Mouse (Mus musculus) midbrain, postnatal 0 days (tissue): ENCODE measurements around the gene Dbx2. TPM values are rescaled to one million over a fixed set of nuclear protein-coding genes. Genes with fewer than 3 reads are reported as not detected.

ENCODE experiments used
- ATAC-seq: fragments of 200-750 bp; cut with Nextera tagmentation; 2 replicates; pipeline ENCODE4 v1.8.0; 2017; ENCODE audit warnings: moderate number of reproducible peaks, mild to moderate bottlenecking, moderate TSS enrichment, moderate library complexity; ENCODE audit not compliant: low FRiP score
- DNase-seq: peaks from one replicate; pipeline ENCODE4 v3.0.0-alpha.2; 2015; ENCODE audit warnings: low spot score
- H3K27ac ChIP-seq: fragments of 300-500 bp; sonication (generic); 2 replicates; pipeline ENCODE4 v1.5.1; 2014; ENCODE audit warnings: low read depth, mild to moderate bottlenecking, low read length, mixed read lengths
- H3K27me3 ChIP-seq: fragments of 300-500 bp; sonication (generic); 2 replicates; pipeline ENCODE4 v1.6.1; 2014; ENCODE audit warnings: low read length, control low read depth, mixed read lengths; ENCODE audit not compliant: insufficient read depth
- H3K36me3 ChIP-seq: fragments of 300-500 bp; sonication (generic); 2 replicates; pipeline ENCODE4 v1.6.1; 2014; ENCODE audit warnings: low read length, control low read depth, mixed read lengths; ENCODE audit not compliant: insufficient read depth
- H3K4me1 ChIP-seq: fragments of 300-500 bp; sonication (generic); 2 replicates; pipeline ENCODE4 v1.6.1; 2014; ENCODE audit warnings: mild to moderate bottlenecking, control low read depth, antibody characterized with exemption, low read length, mixed read lengths; ENCODE audit not compliant: insufficient read depth
- H3K4me2 ChIP-seq: fragments of 300-500 bp; sonication (generic); 2 replicates; pipeline ENCODE4 v1.6.1; 2014; ENCODE audit warnings: low read depth, mild to moderate bottlenecking, low read length, mixed read lengths; ENCODE audit not compliant: poor library complexity, severe bottlenecking
- H3K4me3 ChIP-seq: fragments of 300-500 bp; sonication (generic); 2 replicates; pipeline ENCODE4 v1.5.1; 2014; ENCODE audit warnings: low read depth, mild to moderate bottlenecking, low read length, moderate library complexity
- H3K9ac ChIP-seq: fragments of 300-500 bp; sonication (generic); replicated peaks from 2 replicates; pipeline ENCODE4 v1.6.1; 2014; ENCODE audit warnings: mild to moderate bottlenecking, low read length, moderate library complexity, mixed read lengths; ENCODE audit not compliant: poor library complexity, severe bottlenecking
- H3K9me3 ChIP-seq: fragments of 300-500 bp; sonication (generic); 2 replicates; pipeline ENCODE4 v1.6.1; 2016; ENCODE audit warnings: low read length, control low read depth
- CTCF ChIP-seq: IDR thresholded peaks from 2 replicates; pipeline ENCODE4 v1.5.1; 2016; ENCODE audit warnings: antibody characterized with exemption, mild to moderate bottlenecking
- WGBS: fragments of 180-500 bp; shearing (Covaris S2); extraction: QIAGEN DNeasy Blood & Tissue Kit; methylation state at CpG from one replicate; pipeline ENCODE4 v1.1.7; 2014; 5-methylcytosine and 5-hydroxymethylcytosine counted together
- polyA plus RNA-seq: library from polyadenylated mRNA; unstranded; fragments of >200 nt; fragmentation: Nextera tagmentation; extraction: Ambion mirVana; gene quantifications from 2 replicates; pipeline ENCODE4 v1.2.1, GENCODE M21; 2015
- total RNA-seq: library from RNA; depleted of rRNA; stranded (reverse); fragments of >200 nt; gene quantifications from 2 replicates; pipeline ENCODE4 v1.2.3, GENCODE M21; 2014; rRNA removed

Gene Dbx2
- total and polyA plus RNA-seq, 2 experiments from 2014 or later: 4.9 to 18.4 TPM

DNA sequence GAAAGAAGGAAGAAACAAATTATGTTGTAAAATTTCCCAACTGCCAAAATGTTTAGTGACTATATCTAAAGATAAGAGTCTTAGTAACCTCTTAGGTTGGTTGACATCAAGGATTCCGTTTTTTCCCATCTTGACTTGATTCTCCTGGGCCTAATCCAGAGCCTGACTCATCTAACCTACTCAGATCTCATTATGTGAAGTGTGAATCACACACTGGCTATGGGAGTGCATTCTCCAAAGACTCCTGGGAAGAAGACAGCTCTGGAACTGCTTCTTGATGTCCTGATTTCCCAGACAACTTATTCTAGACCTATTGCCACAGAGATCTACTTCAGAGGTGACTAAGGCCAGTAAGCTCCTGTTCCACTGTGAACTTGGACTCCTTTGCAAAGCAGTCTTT lies 43.2 kb downstream of the Dbx2 start:
- 80% methylated on average over 1 of the region's 1 CpGs for WGBS
- Histone ChIP-seq H3K9ac (no peak overlapping the region), H3K4me1 (no peaks in the 10 kb centered on the region; the same call in 1 of the 2 replicates), H3K4me2 (no peak overlapping the region), H3K27ac (no peak overlapping the region), H3K9me3 (no peaks in the 10 kb centered on the region), H3K27me3 (no peaks in the 10 kb centered on the region), H3K36me3 (no peaks in the 10 kb centered on the region), H3K4me3 (no peak overlapping the region)
- ATAC-seq (no peak), DNase-seq (no peak)
- no peak for TF ChIP-seq CTCF

DNA sequence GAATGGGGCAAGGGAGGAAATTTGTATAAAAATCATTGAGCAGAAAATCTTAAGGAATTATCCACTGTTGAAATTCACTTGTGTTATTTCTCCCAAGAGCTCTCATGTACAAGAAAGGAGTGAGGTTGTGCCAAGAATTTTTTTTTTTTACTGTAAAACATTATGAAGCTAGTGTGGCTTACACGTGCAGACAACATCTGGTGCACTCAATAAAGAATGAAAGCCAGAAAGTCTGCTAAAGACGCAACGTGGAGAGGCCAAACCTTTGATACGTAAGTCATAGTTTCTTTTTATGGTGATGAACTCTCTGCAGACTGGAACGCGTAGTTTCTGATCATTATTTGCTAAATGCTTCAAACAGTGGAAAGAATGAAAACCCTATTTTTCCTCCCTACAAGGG lies 54.6 kb downstream of the Dbx2 start:
- TF ChIP-seq CTCF: no peak
- no peaks in the 10 kb centered on the region for H3K27me3 ChIP-seq
- H3K4me2 ChIP-seq: no peak overlapping the region
- no peaks in the 10 kb centered on the region for H3K36me3 ChIP-seq
- no peak overlapping the region for H3K9ac ChIP-seq
- H3K9me3 ChIP-seq: no peaks in the 10 kb centered on the region
- H3K4me3 ChIP-seq: no peak overlapping the region
- no peak for DNase-seq
- no peak overlapping the region for H3K27ac ChIP-seq
- WGBS: 79% methylated on average over 6 of the region's 6 CpGs
- no peaks in the 10 kb centered on the region for H3K4me1 ChIP-seq
- no peak for ATAC-seq

DNA sequence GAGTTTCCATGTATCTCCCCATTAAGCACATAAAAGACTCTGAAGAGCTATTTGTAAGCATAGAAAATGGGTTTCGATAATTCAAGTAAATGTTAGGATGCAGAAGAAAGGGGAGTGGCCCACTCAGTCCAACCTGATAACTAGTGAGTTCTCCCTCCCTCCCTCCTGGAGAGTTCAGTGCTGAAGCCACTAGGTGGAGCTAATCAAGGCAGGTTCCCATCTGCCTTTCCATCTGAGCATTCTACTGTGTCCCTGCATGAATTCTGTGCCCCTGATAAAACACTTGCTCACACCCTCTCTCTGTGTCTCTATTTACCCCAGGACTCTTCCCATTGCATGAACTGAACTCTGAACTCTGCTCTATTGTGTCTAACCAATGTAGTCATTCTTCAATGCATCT lies 57.1 kb downstream of the Dbx2 start:
- 69% methylated on average over 1 of the region's 1 CpGs for WGBS
- Histone ChIP-seq H3K27me3 (no peaks in the 10 kb centered on the region), H3K4me1 (no peaks in the 10 kb centered on the region), H3K4me2 (no peak overlapping the region), H3K9me3 (no peaks in the 10 kb centered on the region), H3K4me3 (no peak overlapping the region), H3K27ac (no peak overlapping the region), H3K9ac (no peak overlapping the region), H3K36me3 (no peaks in the 10 kb centered on the region)
- ATAC-seq (no peak), DNase-seq (peak; percentile 60)
- peak; percentile 76 for TF ChIP-seq CTCF

DNA sequence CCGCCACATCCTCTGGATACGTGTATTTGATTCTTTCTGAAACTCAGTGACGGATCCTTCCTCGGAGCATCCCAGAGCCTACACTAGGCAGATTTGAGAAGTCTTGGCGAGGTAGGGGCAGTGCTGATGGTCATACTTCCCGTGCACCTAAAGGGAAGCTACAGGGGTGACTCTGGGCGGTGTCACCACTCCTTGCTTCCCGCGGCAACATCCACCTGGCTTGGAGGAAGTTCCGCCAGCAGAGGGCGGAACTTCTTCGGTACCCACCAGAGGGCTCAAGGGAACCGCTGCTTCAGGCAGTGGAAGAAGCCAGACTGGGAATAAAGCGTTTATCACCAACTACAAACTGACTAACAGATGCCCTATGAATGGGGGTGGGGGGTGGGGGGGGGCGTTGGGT lies 68.9 kb downstream of the Dbx2 start:
- DNase-seq: no peak
- Histone ChIP-seq H3K4me3 (no peak overlapping the region), H3K4me2 (no peak overlapping the region), H3K27ac (no peak overlapping the region), H3K36me3 (no peaks in the 10 kb centered on the region), H3K9me3 (no peaks in the 10 kb centered on the region), H3K4me1 (no peaks in the 10 kb centered on the region), H3K27me3 (no peaks in the 10 kb centered on the region), H3K9ac (no peak overlapping the region)
- no peak for TF ChIP-seq CTCF
- no peak for ATAC-seq
- 93% methylated on average over 15 of the region's 15 CpGs for WGBS

DNA sequence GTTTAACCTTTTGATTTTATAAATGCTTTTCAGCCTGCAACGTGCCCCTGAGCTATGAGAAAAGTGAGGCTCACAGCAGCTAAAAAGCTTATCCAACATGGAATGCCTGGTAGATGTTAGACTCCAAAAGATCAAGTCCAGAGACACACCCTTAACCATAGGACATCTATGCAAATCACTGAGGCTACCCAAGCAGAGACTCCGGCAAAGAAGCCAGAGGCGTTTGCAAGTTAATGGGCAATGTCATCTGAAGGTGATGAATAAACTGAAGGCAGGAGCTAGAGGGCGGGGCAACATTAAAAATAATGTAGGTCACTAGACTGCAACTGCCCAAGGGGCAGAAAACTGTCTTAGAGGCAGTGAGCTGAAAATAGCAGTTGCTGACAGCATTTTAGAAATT lies 70.9 kb downstream of the Dbx2 start:
- DNase-seq (no peak), ATAC-seq (no peak)
- Histone ChIP-seq H3K9ac (no peak overlapping the region), H3K27ac (no peak overlapping the region), H3K4me2 (no peak overlapping the region), H3K36me3 (no peaks in the 10 kb centered on the region), H3K4me1 (no peaks in the 10 kb centered on the region), H3K4me3 (no peak overlapping the region), H3K27me3 (no peaks in the 10 kb centered on the region), H3K9me3 (no peaks in the 10 kb centered on the region)
- no peak for TF ChIP-seq CTCF
- WGBS: 59% methylated on average over 4 of the region's 4 CpGs

DNA sequence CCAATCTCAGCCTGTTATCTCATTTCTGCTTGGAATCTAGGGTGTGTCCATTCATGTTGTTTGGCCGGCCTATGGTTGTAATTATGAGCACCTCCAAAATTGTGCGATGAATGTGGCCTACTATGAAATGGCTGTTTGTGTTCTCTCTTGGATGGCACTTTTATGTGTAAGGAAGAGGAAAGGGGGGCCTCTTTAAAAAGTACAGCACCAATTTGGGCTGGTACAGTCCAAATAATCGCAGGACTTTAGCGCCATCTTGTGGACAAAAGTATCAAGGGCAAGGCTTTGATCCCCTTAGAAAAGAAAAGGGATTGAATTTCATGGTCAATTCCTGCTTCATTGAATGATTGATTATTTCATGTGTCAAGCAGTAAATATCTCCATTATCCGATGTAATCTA lies 81.1 kb downstream of the Dbx2 start:
- ATAC-seq: no peak
- peak; percentile 97 for TF ChIP-seq CTCF

More for the DNA sequence above, 81.1 kb downstream of the Dbx2 start:
- H3K36me3 ChIP-seq: no peaks in the 10 kb centered on the region
- no peaks in the 10 kb centered on the region for H3K9me3 ChIP-seq
- H3K4me3 ChIP-seq: no peak overlapping the region
- H3K4me1 ChIP-seq: no peaks in the 10 kb centered on the region
- DNase-seq: peak; percentile 91
- peak overlapping the region; percentile 29 for H3K4me2 ChIP-seq
- H3K27ac ChIP-seq: no peak overlapping the region
- no peaks in the 10 kb centered on the region for H3K27me3 ChIP-seq
- WGBS: 15% methylated on average over 5 of the region's 5 CpGs
- H3K9ac ChIP-seq: no peak overlapping the region

Other genes starting within 250 kb of the Dbx2 start
- gene Nell2, start 127.4 kb downstream of the Dbx2 start, total RNA-seq: 199 and 218 TPM in 2 replicates
- 178 and 181 TPM in 2 replicates for gene Nell2, start 127.4 kb downstream of the Dbx2 start, polyA plus RNA-seq
- gene Ano6, start 134.9 kb upstream of the Dbx2 start, total RNA-seq: 35.0 and 36.3 TPM in 2 replicates
- 19.0 and 19.9 TPM in 2 replicates for gene Ano6, start 134.9 kb upstream of the Dbx2 start, polyA plus RNA-seq